Mouse (Mus musculus) kidney, embryonic 16.5 days (tissue): ENCODE results near the gene Robo1. TPM values are rescaled to one million over a fixed set of nuclear protein-coding genes. Genes with fewer than 3 reads are reported as not detected.

ENCODE experiments used
- ATAC-seq: fragments of 200-750 bp; cut with Nextera tagmentation; 2 replicates; pipeline ENCODE4 v1.8.0; 2017; ENCODE audit warnings: moderate TSS enrichment; ENCODE audit not compliant: low FRiP score, low TSS enrichment
- H3K27ac ChIP-seq: fragments of 300-500 bp; sonication (generic); 2 replicates; pipeline ENCODE4 v1.5.1; 2014; ENCODE audit warnings: low read length
- H3K27me3 ChIP-seq: fragments of 300-500 bp; sonication (generic); 2 replicates; pipeline ENCODE4 v1.6.1; 2014; ENCODE audit warnings: low read length, control low read depth, mixed read lengths; ENCODE audit not compliant: insufficient read depth
- H3K36me3 ChIP-seq: fragments of 300-500 bp; sonication (generic); 2 replicates; pipeline ENCODE4 v1.6.1; 2014; ENCODE audit warnings: low read length, control low read depth, mixed read lengths; ENCODE audit not compliant: insufficient read depth
- H3K4me1 ChIP-seq: fragments of 300-500 bp; sonication (generic); 2 replicates; pipeline ENCODE4 v1.6.1; 2014; ENCODE audit warnings: low read length, control low read depth, mixed read lengths; ENCODE audit not compliant: insufficient read depth
- H3K4me2 ChIP-seq: fragments of 300-500 bp; sonication (generic); replicated peaks from 2 replicates; pipeline ENCODE4 v1.6.1; 2014; ENCODE audit warnings: low read depth, low read length
- H3K4me3 ChIP-seq: fragments of 300-500 bp; sonication (generic); 2 replicates; pipeline ENCODE4 v1.5.1; 2014; ENCODE audit warnings: mild to moderate bottlenecking, low read length
- H3K9ac ChIP-seq: fragments of 300-500 bp; sonication (generic); replicated peaks from 2 replicates; pipeline ENCODE4 v1.6.1; 2014; ENCODE audit warnings: low read length
- H3K9me3 ChIP-seq: fragments of 300-500 bp; sonication (generic); 2 replicates; pipeline ENCODE4 v1.6.1; 2016; ENCODE audit warnings: low read length, control low read depth
- WGBS: fragments of 180-500 bp; shearing (Covaris S2); extraction: QIAGEN DNeasy Blood & Tissue Kit; methylation state at CpG from one replicate; pipeline ENCODE4 v1.1.7; 2014; 5-methylcytosine and 5-hydroxymethylcytosine counted together
- polyA plus RNA-seq: library from polyadenylated mRNA; unstranded; fragments of >200 nt; fragmentation: Nextera tagmentation; extraction: Ambion mirVana; gene quantifications from 2 replicates; pipeline ENCODE4 v1.2.1, GENCODE M21; 2015

The Robo1 gene
- polyA plus RNA-seq: 24.8 and 28.4 TPM in 2 replicates

DNA sequence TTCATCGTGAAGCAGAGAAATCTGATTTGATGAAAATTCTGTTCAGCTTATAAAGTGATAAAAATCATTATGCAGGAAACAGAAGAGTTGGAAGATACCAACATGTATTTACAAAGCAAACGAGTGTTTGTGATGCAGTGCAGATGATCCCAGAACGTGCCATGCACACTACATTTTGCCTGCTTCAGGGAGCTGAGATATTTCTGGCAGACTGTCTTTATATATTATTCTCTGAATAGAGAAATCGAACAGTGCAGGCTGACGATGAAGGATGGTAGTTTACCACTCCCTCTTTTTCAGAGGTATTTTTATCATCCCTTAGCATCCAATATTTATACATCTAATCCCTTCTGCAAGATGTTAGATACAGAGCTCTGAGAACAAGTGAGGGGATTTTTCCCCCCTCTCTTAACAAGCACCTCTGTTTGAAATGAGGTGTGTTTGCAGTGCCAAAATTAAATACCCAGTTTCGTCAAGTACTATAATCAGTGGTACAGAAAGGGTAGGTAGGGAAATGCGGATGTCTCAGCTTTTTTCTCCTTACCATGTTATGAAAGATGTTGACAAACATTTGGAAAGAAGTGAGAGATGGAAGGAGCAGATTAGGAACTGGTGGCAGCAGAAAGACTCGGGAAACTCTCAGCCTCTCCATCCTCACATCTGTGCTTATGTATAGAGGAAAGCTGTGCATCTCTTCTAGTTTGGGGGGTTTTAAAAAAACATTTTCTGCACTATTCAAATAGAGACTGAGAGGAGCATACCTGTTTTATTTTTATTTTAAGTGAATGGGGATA is at the start of gene Robo1:
Robo1 (plus strand) TSS at position 770 of the 794 bp plus-strand sequence.
- no peak within 1 kb of the TSS for H3K4me3 ChIP-seq
- H3K9me3 ChIP-seq: no peaks in the 10 kb centered on the region
- no peak within 1 kb of the TSS for H3K9ac ChIP-seq
- H3K36me3 ChIP-seq: no peaks in the 10 kb centered on the region
- H3K27me3 ChIP-seq: no peaks in the 10 kb centered on the region
- no peak for ATAC-seq
- WGBS: 81% methylated on average over 8 of the region's 8 CpGs
- H3K4me1 ChIP-seq: no peaks in the 10 kb centered on the region
- H3K27ac ChIP-seq: no peak within 1 kb of the TSS
- H3K4me2 ChIP-seq: no peak within 1 kb of the TSS

DNA sequence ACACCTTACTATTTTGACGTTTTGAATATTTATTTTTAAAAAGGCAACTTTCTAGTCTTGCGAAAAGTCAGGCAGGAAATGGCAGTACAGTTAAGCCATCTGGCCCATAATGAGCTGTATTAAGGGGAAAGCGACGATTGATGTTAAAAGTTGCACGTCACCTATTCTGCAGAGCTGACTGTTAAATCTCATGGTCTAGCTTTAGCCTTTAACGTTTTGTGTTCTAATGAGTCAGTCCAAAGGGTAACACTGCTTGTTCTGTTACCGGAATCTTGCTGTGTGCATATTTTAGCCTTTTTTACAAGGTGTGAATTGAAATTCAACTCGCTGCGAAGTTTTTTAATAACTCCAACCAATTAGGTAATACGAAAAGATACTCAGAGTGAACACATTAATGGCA is 40.3 kb upstream of the Robo1 start:
- H3K4me3 ChIP-seq: no peak overlapping the region
- H3K27me3 ChIP-seq: no peaks in the 10 kb centered on the region
- no peak overlapping the region for H3K27ac ChIP-seq
- H3K9me3 ChIP-seq: no peaks in the 10 kb centered on the region
- no peak overlapping the region for H3K4me2 ChIP-seq
- H3K36me3 ChIP-seq: no peaks in the 10 kb centered on the region
- no peaks in the 10 kb centered on the region for H3K4me1 ChIP-seq
- no peak overlapping the region for H3K9ac ChIP-seq
- WGBS: 85% methylated on average over 10 of the region's 10 CpGs
- no peak for ATAC-seq

DNA sequence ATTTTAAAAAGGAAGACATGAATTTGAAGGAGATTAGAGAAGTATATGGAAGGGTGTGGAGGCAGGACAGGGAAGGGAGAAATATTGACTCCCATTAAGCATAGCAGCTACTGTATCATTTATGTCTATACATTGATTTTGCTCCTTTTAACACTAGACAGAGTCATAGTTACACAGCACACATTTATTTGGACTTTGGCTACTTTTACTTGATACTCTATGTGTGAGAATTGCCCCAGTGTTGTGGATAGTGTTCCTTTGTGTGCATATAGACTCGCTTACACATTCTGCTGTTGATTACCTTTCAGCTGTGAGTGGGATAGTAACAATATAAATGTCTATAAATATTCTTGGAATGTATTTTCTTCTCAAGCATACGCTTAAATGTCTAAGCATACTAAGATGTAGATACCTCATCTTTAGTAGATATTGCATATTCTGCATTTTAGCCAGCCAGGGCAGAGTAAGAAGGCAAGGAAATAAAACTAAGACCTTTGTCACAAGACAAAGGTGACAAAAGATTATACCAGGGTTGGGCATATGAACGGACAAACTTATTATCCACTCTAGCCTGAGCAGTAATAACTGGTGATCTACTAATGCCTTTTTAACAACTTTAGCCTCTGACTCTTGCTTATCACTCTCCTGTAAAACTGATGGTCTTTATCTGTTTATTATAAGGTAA is 31.6 kb upstream of the Robo1 start:
- H3K9ac ChIP-seq: no peak overlapping the region
- H3K9me3 ChIP-seq: no peaks in the 10 kb centered on the region
- 80% methylated on average over 3 of the region's 3 CpGs for WGBS
- no peak overlapping the region for H3K4me2 ChIP-seq
- no peaks in the 10 kb centered on the region for H3K27me3 ChIP-seq
- no peak for ATAC-seq
- H3K4me1 ChIP-seq: no peaks in the 10 kb centered on the region
- no peaks in the 10 kb centered on the region for H3K36me3 ChIP-seq
- no peak overlapping the region for H3K4me3 ChIP-seq
- no peak overlapping the region for H3K27ac ChIP-seq

DNA sequence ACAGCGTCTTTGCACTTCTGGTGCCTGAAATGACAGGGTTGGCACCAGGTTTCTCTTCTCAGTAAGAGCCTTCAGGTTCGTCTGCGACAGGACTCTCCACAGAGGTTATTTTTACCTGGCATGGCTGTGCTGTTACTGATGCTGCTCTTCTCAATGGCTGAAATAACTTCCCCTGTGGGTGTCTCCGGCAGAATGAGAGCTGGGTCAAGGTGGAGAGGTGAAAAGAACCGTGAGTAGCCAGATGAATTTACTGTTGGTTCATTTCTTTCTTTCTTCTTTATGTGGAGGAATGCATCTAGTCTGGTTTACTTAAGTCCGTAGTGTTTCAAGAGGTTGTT is 194 bp downstream of the Robo1 start:
- Histone ChIP-seq H3K36me3 (no peaks in the 10 kb centered on the region), H3K27ac (no peak overlapping the region), H3K4me1 (no peaks in the 10 kb centered on the region), H3K27me3 (no peaks in the 10 kb centered on the region), H3K4me2 (no peak overlapping the region), H3K9ac (no peak overlapping the region), H3K9me3 (no peaks in the 10 kb centered on the region), H3K4me3 (no peak overlapping the region)
- 70% methylated on average over 6 of the region's 6 CpGs for WGBS
- ATAC-seq: no peak

DNA sequence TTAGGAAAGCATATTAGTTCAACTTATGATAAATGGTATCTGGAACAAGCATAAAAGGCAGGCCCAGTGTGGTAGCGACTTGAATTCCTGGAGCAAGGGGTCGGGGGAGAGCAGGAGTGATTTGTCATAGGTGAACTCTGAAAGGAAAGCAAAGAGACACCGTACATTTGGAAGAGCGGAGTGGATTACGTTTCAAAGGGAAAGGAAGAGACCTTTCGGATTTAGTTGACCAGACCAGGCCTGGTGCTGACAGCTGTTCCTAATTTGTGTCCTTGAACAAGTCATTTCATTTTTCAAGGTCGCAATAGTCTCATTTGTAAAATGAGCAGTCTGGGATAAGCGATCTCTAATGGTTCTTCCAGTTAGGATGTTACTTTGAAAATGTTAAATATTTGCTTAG is 19.2 kb downstream of the Robo1 start:
- no peaks in the 10 kb centered on the region for H3K4me1 ChIP-seq
- no peak overlapping the region for H3K4me2 ChIP-seq
- no peak overlapping the region for H3K27ac ChIP-seq
- no peak overlapping the region for H3K9ac ChIP-seq
- H3K36me3 ChIP-seq: no peaks in the 10 kb centered on the region
- H3K27me3 ChIP-seq: no peaks in the 10 kb centered on the region
- no peaks in the 10 kb centered on the region for H3K9me3 ChIP-seq
- no peak for ATAC-seq
- H3K4me3 ChIP-seq: no peak overlapping the region
- WGBS: 51% methylated on average over 8 of the region's 8 CpGs

DNA sequence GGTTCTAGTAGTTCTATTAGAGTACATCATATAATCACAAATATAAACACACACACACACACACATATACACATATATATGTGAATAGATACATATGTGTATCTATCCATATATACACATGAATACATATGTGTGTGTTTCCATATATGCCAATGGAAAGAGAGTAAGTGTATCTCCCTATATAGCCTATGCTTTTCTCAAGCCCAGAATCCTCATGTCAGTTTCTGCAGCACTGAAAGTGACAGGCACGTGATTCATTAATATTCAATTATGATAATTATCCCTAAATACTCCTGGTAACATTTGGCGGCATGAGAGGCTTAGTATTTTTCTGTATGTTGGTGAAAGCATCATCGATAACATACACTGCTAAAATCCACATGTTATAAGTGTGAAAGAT is 20.5 kb downstream of the Robo1 start:
- Histone ChIP-seq H3K4me1 (no peaks in the 10 kb centered on the region), H3K4me3 (no peak overlapping the region), H3K36me3 (no peaks in the 10 kb centered on the region), H3K4me2 (no peak overlapping the region), H3K27me3 (no peaks in the 10 kb centered on the region), H3K27ac (no peak overlapping the region), H3K9ac (no peak overlapping the region), H3K9me3 (no peaks in the 10 kb centered on the region)
- WGBS: 86% methylated on average over 3 of the region's 3 CpGs
- ATAC-seq: no peak

DNA sequence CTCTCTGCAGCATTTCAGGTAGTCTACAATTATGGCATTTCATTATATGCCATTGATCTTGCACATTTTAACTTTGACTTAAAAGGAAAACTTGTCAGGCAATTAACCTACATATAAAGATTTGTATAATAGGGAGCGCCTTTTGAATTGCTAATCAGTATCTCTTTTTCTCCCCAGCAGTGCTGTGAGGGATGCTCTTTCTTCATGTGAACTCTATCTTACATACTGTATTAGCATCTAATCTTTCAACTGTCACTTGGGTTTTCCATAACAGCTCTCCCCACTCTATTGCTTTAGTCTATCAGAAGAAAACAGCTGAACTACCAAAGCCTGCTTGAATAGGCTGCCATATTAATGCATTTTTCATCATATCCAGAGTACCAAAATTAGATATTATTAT is 29.7 kb downstream of the Robo1 start:
- H3K27ac ChIP-seq: no peak overlapping the region
- ATAC-seq: no peak
- H3K36me3 ChIP-seq: no peaks in the 10 kb centered on the region
- H3K4me3 ChIP-seq: no peak overlapping the region
- H3K9me3 ChIP-seq: no peaks in the 10 kb centered on the region
- no peak overlapping the region for H3K9ac ChIP-seq
- H3K4me2 ChIP-seq: no peak overlapping the region
- H3K4me1 ChIP-seq: no peaks in the 10 kb centered on the region
- 98% methylated on average over 1 of the region's 1 CpGs for WGBS
- no peaks in the 10 kb centered on the region for H3K27me3 ChIP-seq

DNA sequence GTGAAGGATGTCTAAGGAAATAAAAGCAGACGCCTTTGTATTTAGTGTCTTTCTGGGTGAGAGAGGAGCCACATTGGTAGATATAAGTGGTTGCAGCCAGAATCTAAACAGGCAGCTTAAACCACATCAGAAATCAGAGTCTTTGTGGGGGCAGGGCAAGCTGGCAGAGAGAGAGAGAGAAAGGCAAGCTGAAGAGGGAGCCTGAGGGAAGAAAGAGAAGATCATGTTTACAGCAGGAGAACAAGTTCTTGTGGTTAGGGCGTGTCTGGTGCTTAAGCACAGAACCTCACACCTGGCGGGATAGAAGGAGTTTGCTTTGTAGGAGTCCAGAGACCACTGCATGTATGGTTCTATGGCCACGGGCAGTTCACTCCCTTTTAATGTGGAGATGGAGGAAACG is 42.3 kb downstream of the Robo1 start:
- Histone ChIP-seq H3K4me2 (no peak overlapping the region), H3K4me3 (no peak overlapping the region), H3K9ac (no peak overlapping the region), H3K9me3 (no peaks in the 10 kb centered on the region), H3K27ac (no peak overlapping the region), H3K4me1 (no peaks in the 10 kb centered on the region), H3K36me3 (no peaks in the 10 kb centered on the region), H3K27me3 (no peaks in the 10 kb centered on the region)
- 64% methylated on average over 5 of the region's 5 CpGs for WGBS
- no peak for ATAC-seq

DNA sequence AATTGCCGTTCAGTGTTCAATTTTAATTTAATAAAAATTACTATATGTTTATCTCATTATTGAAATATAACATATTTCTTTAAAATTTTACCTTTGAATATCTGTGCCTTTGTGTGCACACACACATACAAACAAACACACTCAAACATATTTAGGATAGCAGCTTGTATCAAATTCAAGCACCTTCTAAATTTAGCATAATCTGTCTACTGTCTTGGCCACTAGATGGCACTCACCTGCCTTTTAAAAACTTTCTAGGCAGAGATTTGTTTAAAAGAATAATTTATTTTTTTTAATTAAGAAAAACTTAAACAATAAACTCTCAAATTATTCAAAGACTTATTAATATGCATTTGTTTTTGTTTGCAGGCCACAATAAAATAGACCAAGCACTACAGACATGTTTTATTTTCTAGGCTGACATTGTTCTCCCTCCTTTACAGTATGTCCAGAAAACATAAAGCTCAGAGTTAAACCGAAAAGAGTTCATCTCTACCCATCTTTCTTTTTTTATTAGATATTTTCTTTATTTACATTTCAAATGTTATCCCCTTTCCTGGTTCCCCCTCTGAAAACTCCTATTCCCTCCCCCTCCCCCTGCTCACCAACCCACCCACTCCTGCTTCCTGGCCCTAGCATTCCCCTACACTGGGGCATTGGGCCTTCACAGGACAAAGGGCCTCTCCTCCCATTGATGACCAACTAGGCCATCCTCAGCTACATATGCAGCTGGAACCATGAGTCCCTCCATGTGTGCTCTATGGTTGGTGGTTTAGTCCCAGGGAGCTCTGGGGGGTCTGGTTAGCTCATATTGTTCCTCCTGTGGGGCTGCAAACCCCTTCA is 48.6 kb downstream of the Robo1 start:
- ATAC-seq: no peak
- no peak overlapping the region for H3K27ac ChIP-seq
- no peak overlapping the region for H3K4me3 ChIP-seq
- no peak overlapping the region for H3K4me2 ChIP-seq
- no peaks in the 10 kb centered on the region for H3K4me1 ChIP-seq
- WGBS: 83% methylated on average over 2 of the region's 2 CpGs
- no peaks in the 10 kb centered on the region for H3K36me3 ChIP-seq
- no peaks in the 10 kb centered on the region for H3K9me3 ChIP-seq
- no peaks in the 10 kb centered on the region for H3K27me3 ChIP-seq
- H3K9ac ChIP-seq: no peak overlapping the region
